Mouse (Mus musculus): ENCODE data around the gene Gm26920.
"Not testable (repeated sequence)": the region's sequence is repeated elsewhere in the genome, so short reads cannot be mapped to it uniquely, and the experiment has no call there.

Gm26920 gene

GRCm38 (mm10) chr7:30090092-30090969, at the start of gene Gm26920, which contains the start of gene Zfp566:
Gm26920 (minus strand) TSS chr7:30090410.
Zfp566 (minus strand) TSS chr7:30090527.
- DNase-seq (ENCODE audit: low spot score), result peak; percentile 100

- no peak for DNase-seq (ENCODE audit: low spot score)
These were observed 46.6 kb upstream of the Gm26920 start for GRCm38 (mm10) chr7:30136826-30137225.

GRCm38 (mm10) chr7:30132396-30132795, 42.2 kb upstream of the Gm26920 start:
- no peak for DNase-seq (ENCODE audit: low spot score)

- DNase-seq (ENCODE audit: low spot score), result no peak
These were observed 39.7 kb upstream of the Gm26920 start for GRCm38 (mm10) chr7:30129900-30130299.

GRCm38 (mm10) chr7:30122188-30122530, 31.9 kb upstream of the Gm26920 start:
- peak; percentile 65 for DNase-seq (ENCODE audit: low spot score)

- DNase-seq (ENCODE audit: low spot score), result peak; percentile 95
These were observed 31.3 kb upstream of the Gm26920 start, which contains the start of gene Zfp382 for GRCm38 (mm10) chr7:30121308-30122187. Zfp382 (plus strand) TSS chr7:30121942.

- DNase-seq (ENCODE audit: low spot score), result not testable (repeated sequence)
These were observed 27.7 kb upstream of the Gm26920 start for GRCm38 (mm10) chr7:30117935-30118334.

- DNase-seq (ENCODE audit: low spot score), result no peak
These were observed 25.9 kb upstream of the Gm26920 start for GRCm38 (mm10) chr7:30116076-30116475.

GRCm38 (mm10) chr7:30099297-30099696, 9.1 kb upstream of the Gm26920 start:
- no peak for DNase-seq (ENCODE audit: low spot score)

GRCm38 (mm10) chr7:30095551-30096125, 5.4 kb upstream of the Gm26920 start:
- DNase-seq (ENCODE audit: low spot score), result peak; percentile 57

GRCm38 (mm10) chr7:30094646-30095429, 4.6 kb upstream of the Gm26920 start, which contains the start of gene Zfp260:
Zfp260 (plus strand) TSS chr7:30094777.
- DNase-seq (ENCODE audit: low spot score), result peak; percentile 98

GRCm38 (mm10) chr7:30093918-30094415, 3.8 kb upstream of the Gm26920 start:
- no peak for DNase-seq (ENCODE audit: low spot score)

GRCm38 (mm10) chr7:30092666-30093065, 2.5 kb upstream of the Gm26920 start:
- no peak for DNase-seq (ENCODE audit: low spot score)

GRCm38 (mm10) chr7:30090970-30091585, 868 bp upstream of the Gm26920 start:
- DNase-seq (ENCODE audit: low spot score), result peak; percentile 82

GRCm38 (mm10) chr7:30089405-30089804, 805 bp downstream of the Gm26920 start:
- DNase-seq (ENCODE audit: low spot score), result peak; percentile 21

GRCm38 (mm10) chr7:30086524-30086923, 3.7 kb downstream of the Gm26920 start:
- no peak for DNase-seq (ENCODE audit: low spot score)

- peak; percentile 92 for DNase-seq (ENCODE audit: low spot score)
These were observed 17.8 kb downstream of the Gm26920 start, which contains the start of gene Zfp82 for GRCm38 (mm10) chr7:30072146-30073028. Zfp82 (minus strand) TSS chr7:30072900.

- DNase-seq (ENCODE audit: low spot score), result no peak
These were observed 25.6 kb downstream of the Gm26920 start for GRCm38 (mm10) chr7:30064622-30065021.

GRCm38 (mm10) chr7:30062478-30062877, 27.7 kb downstream of the Gm26920 start:
- DNase-seq (ENCODE audit: low spot score), result peak; percentile 42

- no peak for DNase-seq (ENCODE audit: low spot score)
These were observed 29.9 kb downstream of the Gm26920 start for GRCm38 (mm10) chr7:30060341-30060740.

Data from embryo, embryonic 10.5 days (tissue).